Mouse (Mus musculus) common myeloid progenitor, adult 5-6 weeks (primary cell): ENCODE results near the gene Gm43191. TPM values are rescaled to one million over a fixed set of nuclear protein-coding genes. Genes with fewer than 3 reads are reported as not detected.

Experiments
- ATAC-seq: replicated peaks from 2 replicates; pipeline ENCODE4 v1.8.0; 2016; ENCODE audit warnings: low read depth, mild to moderate bottlenecking, moderate TSS enrichment, inconsistent platforms; ENCODE audit not compliant: poor library complexity, severe bottlenecking
- total RNA-seq: library from RNA; stranded (forward); fragments of 200-1000, 187-1606 nt; gene quantifications from 2 replicates; pipeline ENCODE4 v1.2.3, GENCODE M21; 2017

Gene Gm43191
- total RNA-seq, 1 experiment from 2014 or later: not detected

- ATAC-seq: peak; percentile 48
Observed at GRCm38 (mm10) chr3:116634091-116634490, 47.0 kb downstream of the Gm43191 start.

DNA sequence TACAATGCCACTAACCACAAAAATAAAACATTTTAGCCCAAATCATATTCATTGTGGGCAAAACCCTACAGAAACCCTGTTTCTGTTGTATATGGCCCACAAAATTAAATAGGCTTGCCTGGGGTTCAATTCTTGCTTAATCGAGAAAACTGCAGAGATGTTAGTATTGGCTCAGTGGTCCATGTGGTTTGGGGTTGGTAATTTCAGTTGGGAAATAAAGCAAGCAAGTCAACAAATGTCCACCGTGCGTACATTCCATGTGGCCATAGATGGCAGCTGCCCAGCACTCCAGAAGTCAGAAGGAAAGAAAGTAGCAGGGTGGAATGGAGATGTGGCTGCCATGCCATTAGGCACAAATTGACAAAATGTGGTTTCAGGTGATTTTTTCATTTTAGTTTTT lies 48.1 kb downstream of the Gm43191 start:
- no peak for ATAC-seq

- ATAC-seq: no peak
Observed at GRCm38 (mm10) chr3:116631459-116631858, 49.6 kb downstream of the Gm43191 start.

- no peak for ATAC-seq
Observed at GRCm38 (mm10) chr3:116622641-116623040, 58.4 kb downstream of the Gm43191 start.

- ATAC-seq: peak; percentile 83
Observed at GRCm38 (mm10) chr3:116620636-116621370, 60.3 kb downstream of the Gm43191 start.

DNA sequence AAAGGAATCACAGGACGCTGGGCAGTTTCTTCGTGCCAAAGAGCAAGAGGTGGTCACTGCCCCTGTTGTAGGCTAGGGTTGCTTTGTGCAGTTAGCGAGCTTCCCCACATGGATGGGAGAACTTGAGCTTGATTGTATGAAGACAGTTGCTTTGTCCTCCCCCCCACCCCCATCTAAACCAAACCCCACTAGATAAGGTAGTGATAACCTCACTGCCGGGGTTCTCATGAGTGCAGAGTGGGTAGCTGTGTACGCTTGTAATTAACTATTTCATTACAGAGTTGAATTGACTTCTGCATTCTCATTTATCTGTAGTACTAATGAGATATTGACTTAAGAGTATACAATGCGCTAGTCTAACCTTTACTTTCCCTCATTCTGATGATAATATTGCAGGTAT lies 62.2 kb downstream of the Gm43191 start:
- peak; percentile 30; the same call in 1 of the 2 replicates for ATAC-seq

DNA sequence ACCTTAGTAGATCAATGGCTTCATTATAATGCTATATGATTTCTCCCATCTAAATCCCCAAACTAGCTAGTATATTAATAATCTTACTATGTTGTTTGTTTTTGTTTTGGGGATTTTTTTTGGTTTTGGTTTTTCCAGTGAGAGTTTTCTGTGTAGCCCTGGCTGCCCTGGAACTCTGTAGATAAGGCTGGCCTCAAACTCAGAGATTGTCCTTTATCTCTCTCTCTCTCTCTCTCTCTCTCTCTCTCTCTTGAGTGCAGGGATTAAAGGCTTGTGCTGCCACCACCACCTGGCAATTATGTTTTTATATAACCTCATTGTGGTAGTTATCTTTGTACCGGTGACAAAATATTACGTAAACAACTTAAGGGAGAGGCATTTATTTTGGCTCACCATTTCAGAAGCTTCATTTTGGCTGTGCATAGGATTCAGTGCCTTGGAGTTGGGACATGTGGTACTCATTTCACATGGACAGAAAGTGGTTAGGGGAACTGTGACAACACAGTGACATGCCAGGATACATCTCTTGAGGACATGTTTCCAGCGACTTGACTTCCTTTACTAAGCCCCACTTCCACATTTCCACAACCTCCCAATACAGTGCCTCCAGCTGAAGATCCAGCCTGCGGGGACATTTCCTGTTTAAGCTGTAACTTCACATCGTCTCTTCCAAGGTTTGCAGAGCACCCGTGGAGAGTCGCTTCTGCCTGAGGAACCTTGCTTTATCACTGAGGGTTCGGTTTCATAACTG lies 65.6 kb downstream of the Gm43191 start:
- 0 out of 2 replicates have a peak, but pooled peaks have one; percentile 37 for ATAC-seq

- no peak for ATAC-seq
Observed at GRCm38 (mm10) chr3:116614295-116614892, 66.7 kb downstream of the Gm43191 start, which contains the start of gene Trmt13. TSS of gene Trmt13 (minus strand) at chr3:116614587.

DNA sequence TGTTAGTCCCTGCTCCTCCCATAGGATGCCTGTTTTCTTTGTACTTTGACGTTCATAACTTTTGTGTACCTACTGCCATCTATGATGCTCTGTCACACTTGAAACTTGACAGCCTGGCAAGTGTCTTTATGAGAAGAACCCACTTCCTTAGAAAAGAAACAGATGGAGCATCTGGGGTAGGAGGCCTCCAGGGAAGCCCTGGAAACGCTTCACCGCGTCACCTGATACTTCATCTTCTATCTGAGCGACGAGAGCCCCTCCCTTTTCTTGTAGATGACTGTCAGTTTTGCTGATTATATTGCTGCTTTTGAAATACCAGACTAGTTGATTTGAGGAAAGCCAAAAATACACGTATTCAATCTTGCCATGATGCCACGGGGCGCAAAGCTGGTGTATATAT lies 76.5 kb downstream of the Gm43191 start:
- no peak for ATAC-seq

- ATAC-seq: 0 out of 2 replicates have a peak, but pooled peaks have one; percentile 27
Observed at GRCm38 (mm10) chr3:116601781-116602180, 79.3 kb downstream of the Gm43191 start.

- ATAC-seq: peak; percentile 92
Observed at GRCm38 (mm10) chr3:116601005-116601404, 80.1 kb downstream of the Gm43191 start.

GRCm38 (mm10) chr3:116599705-116600104 lies 81.4 kb downstream of the Gm43191 start:
- ATAC-seq: no peak

DNA sequence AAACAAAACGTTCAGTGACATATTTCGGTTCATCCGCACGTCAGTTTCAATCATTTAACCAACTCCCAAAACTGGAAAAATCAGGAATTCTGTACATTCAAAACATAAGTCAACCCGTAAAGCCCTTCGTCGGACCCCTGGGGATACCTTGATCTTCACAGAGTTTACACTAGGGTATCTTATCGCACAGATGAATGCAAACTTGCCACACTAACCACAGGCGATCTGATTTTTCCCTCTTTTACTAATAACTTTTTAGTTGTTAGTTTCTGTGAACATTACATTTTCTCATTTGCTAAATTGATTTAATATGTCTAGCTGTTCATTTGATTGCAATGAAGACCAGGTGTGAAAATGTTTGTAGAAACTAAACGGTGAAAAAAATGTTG lies 85.5 kb downstream of the Gm43191 start:
- ATAC-seq: no peak

- peak; percentile 93 for ATAC-seq
Observed at GRCm38 (mm10) chr3:116594728-116595602, 86.1 kb downstream of the Gm43191 start, which contains the start of gene Sass6. TSS of gene Sass6 (plus strand) at chr3:116594982.

DNA sequence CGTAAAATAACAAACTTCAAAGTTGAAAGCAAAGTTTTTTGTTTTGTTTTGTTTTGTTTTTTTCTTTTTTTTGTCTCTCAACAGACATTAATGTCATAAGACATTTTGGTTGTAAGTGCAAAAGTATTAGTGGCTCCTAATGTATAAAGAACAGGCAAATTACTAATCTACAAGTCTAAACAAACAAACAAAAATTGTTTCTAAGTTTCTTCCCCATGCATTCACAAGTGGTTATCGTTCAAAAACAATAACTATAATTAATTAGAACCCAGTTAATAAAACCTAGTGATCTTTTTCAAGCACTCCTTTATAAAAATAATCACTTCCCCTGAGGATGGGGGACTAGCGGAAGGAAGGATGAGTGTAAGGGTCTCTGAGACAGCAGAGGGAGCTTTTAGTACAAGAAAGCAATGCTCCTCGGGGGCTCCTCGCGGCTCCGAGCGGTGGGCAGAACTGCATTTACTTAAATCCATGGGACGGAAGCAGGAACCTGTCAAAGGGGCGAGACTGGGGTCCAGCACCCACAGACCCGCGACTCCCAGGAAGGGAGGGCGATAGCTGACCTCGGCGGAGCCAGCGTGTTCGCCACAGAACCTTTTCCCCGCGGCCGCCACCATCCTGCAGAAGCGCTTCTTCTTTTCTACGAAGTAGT lies 86.9 kb downstream of the Gm43191 start:
- peak; percentile 62 for ATAC-seq
